Mouse (Mus musculus) layer of hippocampus, postnatal 10 days (tissue): ENCODE measurements around the gene Slc25a15. TPM values are rescaled to one million over a fixed set of nuclear protein-coding genes. Genes with fewer than 3 reads are reported as not detected.
A peak's percentile ranks its signal among the peaks of the same experiment; 100 is the strongest.

Experiments used
- DNase-seq, 2 experiments: peaks; one replicate each; pipeline ENCODE4 v3.0.0; 2021; ENCODE audit warnings: low spot score in 2 of 2
- long read RNA-seq: library from polyadenylated mRNA; stranded (forward); transcript quantifications from one replicate; pipeline ENCODE4 v2.0.0, GENCODE M21; 2023
- total RNA-seq, 2 experiments: library from RNA; stranded (reverse); gene quantifications; 2 replicates each; pipeline ENCODE4 v1.2.3; 2021

The Slc25a15 gene
- 1 to 10 TPM; 8.2 to 8.9 TPM for total RNA-seq
- long read RNA-seq, transcript Slc25a15-201 (7 exons, 3,430 nt): major isoform, 5 of 10 reads
- long read RNA-seq, partial matches to known transcripts: 3 of 10 reads
- long read RNA-seq, other reads (novel, unspliced or antisense): 2 of 10 reads

GRCm38 (mm10) chr8:22398142-22398951, at the start of gene Slc25a15:
TSS of gene Slc25a15 (minus strand) at chr8:22398597.
- DNase-seq: peak; percentile 89 to 92

- DNase-seq: no peak
Measured at GRCm38 (mm10) chr8:22411971-22412370, 13.6 kb upstream of the Slc25a15 start.

- DNase-seq: peak; percentile 84 to 89
Measured at GRCm38 (mm10) chr8:22411282-22411702, 12.9 kb upstream of the Slc25a15 start, which contains the start of gene Mrps31. TSS of gene Mrps31 (plus strand) at chr8:22411361.

- DNase-seq: no peak
Measured at GRCm38 (mm10) chr8:22410688-22411281, 12.4 kb upstream of the Slc25a15 start.

- DNase-seq: no peak
Measured at GRCm38 (mm10) chr8:22405733-22406132, 7.3 kb upstream of the Slc25a15 start.

GRCm38 (mm10) chr8:22403235-22403634, 4.8 kb upstream of the Slc25a15 start:
- no peak for DNase-seq

- DNase-seq: no peak
Measured at GRCm38 (mm10) chr8:22400593-22400992, 2.2 kb upstream of the Slc25a15 start.

- no peak for DNase-seq
Measured at GRCm38 (mm10) chr8:22399285-22399880, 986 bp upstream of the Slc25a15 start.

GRCm38 (mm10) chr8:22397811-22398141, 621 bp downstream of the Slc25a15 start:
- no peak for DNase-seq

GRCm38 (mm10) chr8:22395256-22395655, 3.1 kb downstream of the Slc25a15 start:
- no peak for DNase-seq

GRCm38 (mm10) chr8:22394471-22394870, 3.9 kb downstream of the Slc25a15 start:
- DNase-seq: no peak

- no peak for DNase-seq
Measured at GRCm38 (mm10) chr8:22390766-22391463, 7.5 kb downstream of the Slc25a15 start.

- no peak for DNase-seq
Measured at GRCm38 (mm10) chr8:22389874-22390273, 8.5 kb downstream of the Slc25a15 start.

- no peak for DNase-seq
Measured at GRCm38 (mm10) chr8:22385158-22385557, 13.2 kb downstream of the Slc25a15 start.

GRCm38 (mm10) chr8:22382824-22383595, 15.4 kb downstream of the Slc25a15 start:
- no peak for DNase-seq

GRCm38 (mm10) chr8:22380934-22381333, 17.5 kb downstream of the Slc25a15 start:
- no peak for DNase-seq

GRCm38 (mm10) chr8:22376903-22377302, 21.5 kb downstream of the Slc25a15 start:
- peak; percentile 40 to 66 for DNase-seq

GRCm38 (mm10) chr8:22376311-22376710, 22.1 kb downstream of the Slc25a15 start:
- no peak for DNase-seq

- no peak for DNase-seq
Measured at GRCm38 (mm10) chr8:22359882-22360281, 38.5 kb downstream of the Slc25a15 start.

- no peak for DNase-seq
Measured at GRCm38 (mm10) chr8:22359359-22359758, 39.0 kb downstream of the Slc25a15 start.

GRCm38 (mm10) chr8:22335426-22335825, 63.0 kb downstream of the Slc25a15 start:
- DNase-seq: no peak
